Mouse (Mus musculus) neural tube, embryonic 14.5 days (tissue): ENCODE measurements at regions not wholly inside any gene's neighbourhood (a gene's known extent, or its start where the extent isn't known, plus 50 kb on each side); places are given as distances from the start of the nearest gene placed in this dataset.

ENCODE experiments used
- ATAC-seq: fragments of 200-750 bp; cut with Nextera tagmentation; 2 replicates; pipeline ENCODE4 v1.8.0; 2017; ENCODE audit warnings: low read depth, mild to moderate bottlenecking, moderate TSS enrichment, moderate library complexity
- H3K27ac ChIP-seq: fragments of 300-500 bp; sonication (generic); 2 replicates; pipeline ENCODE4 v1.5.1; 2014; ENCODE audit warnings: low read depth, mild to moderate bottlenecking, control low read depth, low read length, moderate library complexity, mixed read lengths
- H3K27me3 ChIP-seq: fragments of 300-500 bp; sonication (generic); 2 replicates; pipeline ENCODE4 v1.6.1; 2014; ENCODE audit warnings: low read length; ENCODE audit not compliant: control insufficient read depth, insufficient read depth
- H3K36me3 ChIP-seq: fragments of 300-500 bp; sonication (generic); 2 replicates; pipeline ENCODE4 v1.6.1; 2014; ENCODE audit warnings: low read length, mixed read lengths; ENCODE audit not compliant: control insufficient read depth, insufficient read depth
- H3K4me1 ChIP-seq: fragments of 300-500 bp; sonication (generic); 2 replicates; pipeline ENCODE4 v1.6.1; 2014; ENCODE audit warnings: low read length; ENCODE audit not compliant: control insufficient read depth, insufficient read depth
- H3K4me2 ChIP-seq: fragments of 300-500 bp; sonication (generic); 2 replicates; pipeline ENCODE4 v1.6.1; 2014; ENCODE audit warnings: mild to moderate bottlenecking, low read depth, low read length, control low read depth
- H3K4me3 ChIP-seq: fragments of 300-500 bp; sonication (generic); 2 replicates; pipeline ENCODE4 v1.5.1; 2014; ENCODE audit warnings: low read depth, low read length, control low read depth, mixed read lengths
- H3K9ac ChIP-seq: fragments of 300-500 bp; sonication (generic); replicated peaks from 2 replicates; pipeline ENCODE4 v1.6.1; 2014; ENCODE audit warnings: low read depth, mild to moderate bottlenecking, control low read depth, low read length, mixed read lengths
- H3K9me3 ChIP-seq: fragments of 300-500 bp; sonication (generic); 2 replicates; pipeline ENCODE4 v1.6.1; 2016; ENCODE audit warnings: low read length; ENCODE audit not compliant: control insufficient read depth
- WGBS: fragments of 180-500 bp; shearing (Covaris S2); extraction: QIAGEN DNeasy Blood & Tissue Kit; methylation state at CpG from one replicate; pipeline ENCODE4 v1.1.7; 2014; 5-methylcytosine and 5-hydroxymethylcytosine counted together

GRCm38 (mm10) chr4:83950809-83951409, 425.6 kb downstream of the Ccdc171 start:
- Histone ChIP-seq H3K4me3 (no peak overlapping the region), H3K9me3 (no peaks in the 10 kb centered on the region), H3K9ac (no peak overlapping the region), H3K4me2 (no peak overlapping the region), H3K27me3 (no peaks in the 10 kb centered on the region), H3K36me3 (no peaks in the 10 kb centered on the region), H3K27ac (no peak overlapping the region), H3K4me1 (no peaks in the 10 kb centered on the region)
- WGBS = 78% methylated on average over 10 of the region's 10 CpGs
- ATAC-seq = no peak

DNA sequence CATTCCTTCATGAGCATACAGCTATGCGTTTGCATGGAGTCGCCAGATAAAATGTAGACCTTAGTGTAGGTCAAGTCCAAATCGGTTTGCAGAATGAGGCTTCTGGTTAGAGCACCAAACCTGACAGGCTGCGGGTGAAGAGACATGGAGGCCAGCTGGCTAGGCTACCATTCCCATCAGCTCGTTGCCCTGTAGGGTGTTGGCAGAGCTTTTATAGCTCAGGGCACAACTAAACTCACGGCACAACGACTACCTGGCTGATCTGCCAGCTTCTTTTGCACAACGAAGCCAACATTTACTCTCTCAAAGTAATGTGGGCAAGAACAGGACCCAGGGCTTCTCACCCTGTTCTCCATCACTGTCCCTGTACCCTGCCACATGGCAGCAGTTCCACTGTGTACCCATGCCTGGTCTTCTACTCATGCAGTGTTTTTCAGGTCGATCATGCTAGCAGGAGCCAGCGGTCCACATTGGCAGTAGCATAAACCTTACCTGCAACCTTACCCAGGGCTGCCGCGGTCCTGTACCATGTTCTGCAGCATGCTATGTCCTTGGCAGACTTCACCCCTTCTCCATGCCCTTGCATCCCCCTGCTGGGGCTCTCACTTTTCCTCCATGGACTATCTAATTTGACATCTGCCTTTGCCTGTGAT, 431.0 kb downstream of the Ccdc171 start:
- 93% methylated on average over 12 of the region's 12 CpGs for WGBS
- ATAC-seq = no peak
- no peak overlapping the region for H3K27ac ChIP-seq

GRCm38 (mm10) chr4:83957217-83957692, 431.9 kb downstream of the Ccdc171 start:
- Histone ChIP-seq H3K27me3 (no peaks in the 10 kb centered on the region), H3K4me3 (no peak overlapping the region), H3K4me1 (no peaks in the 10 kb centered on the region), H3K27ac (no peak overlapping the region), H3K4me2 (no peak overlapping the region), H3K9me3 (no peaks in the 10 kb centered on the region), H3K9ac (no peak overlapping the region), H3K36me3 (no peaks in the 10 kb centered on the region)
- 80% methylated on average over 5 of the region's 5 CpGs for WGBS
- no peak for ATAC-seq

More for the DNA sequence above, 431.0 kb downstream of the Ccdc171 start:
- Histone ChIP-seq H3K9me3 (no peaks in the 10 kb centered on the region), H3K36me3 (no peaks in the 10 kb centered on the region), H3K9ac (no peak overlapping the region), H3K4me3 (no peak overlapping the region), H3K4me2 (no peak overlapping the region), H3K4me1 (no peaks in the 10 kb centered on the region), H3K27me3 (no peaks in the 10 kb centered on the region)

- no peak overlapping the region for H3K9ac ChIP-seq
- 91% methylated on average over 1 of the region's 1 CpGs for WGBS
- H3K4me1 ChIP-seq = no peaks in the 10 kb centered on the region
- no peaks in the 10 kb centered on the region for H3K36me3 ChIP-seq
- no peak overlapping the region for H3K27ac ChIP-seq
- H3K27me3 ChIP-seq = no peaks in the 10 kb centered on the region
- no peak overlapping the region for H3K4me2 ChIP-seq
- H3K9me3 ChIP-seq = no peaks in the 10 kb centered on the region
- no peak for ATAC-seq
- no peak overlapping the region for H3K4me3 ChIP-seq
These were observed 441.6 kb downstream of the Ccdc171 start for GRCm38 (mm10) chr4:83966898-83967297.

GRCm38 (mm10) chr4:83973162-83973561, 447.8 kb downstream of the Ccdc171 start:
- no peaks in the 10 kb centered on the region for H3K27me3 ChIP-seq
- H3K4me3 ChIP-seq = no peak overlapping the region
- no peak overlapping the region for H3K27ac ChIP-seq
- H3K9ac ChIP-seq = no peak overlapping the region
- no peaks in the 10 kb centered on the region for H3K36me3 ChIP-seq
- 90% methylated on average over 4 of the region's 4 CpGs for WGBS
- H3K9me3 ChIP-seq = no peaks in the 10 kb centered on the region
- H3K4me1 ChIP-seq = no peaks in the 10 kb centered on the region
- no peak overlapping the region for H3K4me2 ChIP-seq
- ATAC-seq = no peak

DNA sequence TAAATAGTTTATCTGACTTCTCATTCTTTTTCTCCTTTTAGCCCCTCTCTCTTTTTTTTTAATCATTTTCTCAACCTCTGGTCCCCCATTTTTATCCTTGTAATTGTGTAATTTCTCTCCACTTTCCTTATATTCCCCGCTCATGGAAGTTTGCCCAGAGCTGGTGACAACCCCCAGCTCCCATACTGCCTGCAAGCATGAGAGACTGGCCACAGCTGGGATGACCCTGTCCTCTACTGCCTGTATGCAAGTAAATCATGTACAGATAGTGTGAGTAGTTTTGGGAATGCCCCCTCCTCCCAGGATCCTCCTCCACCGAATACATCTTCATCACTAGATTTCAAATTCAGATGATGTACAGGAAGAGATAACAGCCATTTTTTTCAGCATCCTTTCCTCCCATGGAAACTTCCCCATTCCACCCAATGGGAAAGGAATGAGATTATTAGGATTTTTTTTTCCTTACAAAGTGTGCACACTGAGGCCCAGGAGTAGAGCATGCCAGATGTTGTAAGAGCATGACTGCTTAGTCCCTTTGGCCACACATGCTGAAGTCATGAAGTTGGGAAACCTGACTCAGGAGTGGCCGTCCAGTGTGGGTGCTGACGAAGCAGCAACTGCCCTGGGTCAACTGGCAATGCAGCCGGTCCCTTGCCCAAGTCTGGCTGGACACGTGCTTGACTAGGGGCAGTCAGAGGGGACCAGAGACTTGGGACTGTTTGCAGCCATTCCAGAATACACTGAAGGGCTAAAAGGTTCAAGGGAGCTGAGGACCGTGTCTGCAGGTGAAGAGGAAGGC, 449.1 kb downstream of the Ccdc171 start:
- H3K4me3 ChIP-seq = no peak overlapping the region
- H3K9me3 ChIP-seq = no peaks in the 10 kb centered on the region
- H3K27me3 ChIP-seq = no peaks in the 10 kb centered on the region
- H3K9ac ChIP-seq = no peak overlapping the region
- 83% methylated on average over 7 of the region's 7 CpGs for WGBS
- H3K36me3 ChIP-seq = no peaks in the 10 kb centered on the region
- H3K27ac ChIP-seq = no peak overlapping the region
- ATAC-seq = no peak
- H3K4me2 ChIP-seq = no peak overlapping the region
- no peaks in the 10 kb centered on the region for H3K4me1 ChIP-seq

DNA sequence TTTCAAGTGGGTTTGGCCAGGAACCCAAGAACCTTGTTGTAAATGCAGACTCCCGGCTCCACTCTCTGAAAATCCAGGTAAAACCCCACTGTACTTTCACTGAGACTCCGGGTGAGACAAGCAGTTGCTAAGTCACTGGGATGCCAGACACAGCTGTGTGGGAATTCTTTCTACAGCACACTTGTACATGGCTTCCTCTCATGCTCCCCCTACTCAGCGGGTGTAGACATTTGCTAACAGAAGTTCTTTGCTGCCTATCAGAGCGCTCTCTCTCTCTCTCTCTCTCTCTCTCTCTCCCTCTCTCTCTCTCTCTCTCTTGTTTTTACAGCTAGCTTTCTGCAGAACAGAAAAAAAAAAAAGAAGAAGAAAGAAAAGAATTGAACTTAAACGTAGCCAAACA, 450.2 kb downstream of the Ccdc171 start:
- Histone ChIP-seq H3K9ac (no peak overlapping the region), H3K27me3 (no peaks in the 10 kb centered on the region), H3K9me3 (no peaks in the 10 kb centered on the region), H3K4me3 (no peak overlapping the region), H3K36me3 (no peaks in the 10 kb centered on the region), H3K27ac (no peak overlapping the region), H3K4me2 (no peak overlapping the region), H3K4me1 (no peaks in the 10 kb centered on the region)
- WGBS = 70% methylated on average over 5 of the region's 5 CpGs
- ATAC-seq = no peak

- Histone ChIP-seq H3K4me1 (no peaks in the 10 kb centered on the region), H3K9me3 (no peaks in the 10 kb centered on the region), H3K4me3 (no peak overlapping the region), H3K27me3 (no peaks in the 10 kb centered on the region), H3K27ac (no peak overlapping the region), H3K9ac (no peak overlapping the region), H3K36me3 (no peaks in the 10 kb centered on the region), H3K4me2 (no peak overlapping the region)
- 25% methylated on average over 12 of the region's 12 CpGs for WGBS
- peak; percentile 58; the same call in 1 of the 2 replicates for ATAC-seq
These were observed 450.7 kb downstream of the Ccdc171 start for GRCm38 (mm10) chr4:83976067-83976466.

GRCm38 (mm10) chr4:83979088-83979487, 453.7 kb downstream of the Ccdc171 start:
- 76% methylated on average over 4 of the region's 4 CpGs for WGBS

More at GRCm38 (mm10) chr4:83979088-83979487, 453.7 kb downstream of the Ccdc171 start:
- Histone ChIP-seq H3K9ac (no peak overlapping the region), H3K9me3 (no peaks in the 10 kb centered on the region), H3K27me3 (no peaks in the 10 kb centered on the region), H3K27ac (no peak overlapping the region), H3K36me3 (no peaks in the 10 kb centered on the region), H3K4me1 (no peaks in the 10 kb centered on the region), H3K4me3 (no peak overlapping the region), H3K4me2 (no peak overlapping the region)
- ATAC-seq = no peak
